Mouse (Mus musculus) erythroblast, embryonic 14.5 days (primary cell): ENCODE results near the gene Zfp280b. TPM values are rescaled to one million over a fixed set of nuclear protein-coding genes. Genes with fewer than 3 reads are reported as not detected.
A peak's percentile ranks its signal among the peaks of the same experiment; 100 is the strongest.

Source experiments
- H3K27me3 ChIP-seq: 2 replicates; pipeline ENCODE4 v1.6.1; 2012; ENCODE audit warnings: inconsistent platforms; ENCODE audit not compliant: control insufficient read depth
- H3K36me3 ChIP-seq: 2 replicates; pipeline ENCODE4 v1.6.1; 2012; ENCODE audit warnings: mild to moderate bottlenecking, inconsistent platforms; ENCODE audit not compliant: control insufficient read depth
- H3K4me1 ChIP-seq: 2 replicates; pipeline ENCODE4 v1.6.1; 2012; ENCODE audit warnings: inconsistent platforms; ENCODE audit not compliant: control insufficient read depth
- H3K4me3 ChIP-seq: replicated peaks from 2 replicates; pipeline ENCODE3; 2012; ENCODE audit warnings: moderate library complexity, mild to moderate bottlenecking, inconsistent platforms
- H3K9me3 ChIP-seq: 2 replicates; pipeline ENCODE4 v1.6.1; 2012; ENCODE audit warnings: low read length, inconsistent platforms, mixed read lengths; ENCODE audit not compliant: control insufficient read depth
- GATA1 ChIP-seq: IDR thresholded peaks from 2 replicates; pipeline ENCODE4 v1.6.1; 2012; ENCODE audit warnings: low read length, inconsistent platforms, mixed read lengths
- TAL1 ChIP-seq: IDR thresholded peaks from 3 replicates; pipeline ENCODE4 v1.6.1; 2012; ENCODE audit warnings: low read length, inconsistent platforms, mixed read lengths
- polyA plus RNA-seq: library from polyadenylated mRNA; stranded (reverse); fragments of >175 nt; gene quantifications from 2 replicates; pipeline ENCODE4 v1.2.3, GENCODE M21; 2012

The Zfp280b gene
- polyA plus RNA-seq, 1 experiment = 0.32 TPM

- Histone ChIP-seq H3K4me3 (no peak overlapping the region), H3K9me3 (no peaks in the 10 kb centered on the region), H3K4me1 (peaks cover 15% of the 10 kb centered on the region), H3K36me3 (no peaks in the 10 kb centered on the region), H3K27me3 (no peaks in the 10 kb centered on the region)
- TF ChIP-seq GATA1 (no peak), TAL1 (no peak)
These were observed 4.5 kb upstream of the Zfp280b start for GRCm38 (mm10) chr10:76028016-76028366.

DNA sequence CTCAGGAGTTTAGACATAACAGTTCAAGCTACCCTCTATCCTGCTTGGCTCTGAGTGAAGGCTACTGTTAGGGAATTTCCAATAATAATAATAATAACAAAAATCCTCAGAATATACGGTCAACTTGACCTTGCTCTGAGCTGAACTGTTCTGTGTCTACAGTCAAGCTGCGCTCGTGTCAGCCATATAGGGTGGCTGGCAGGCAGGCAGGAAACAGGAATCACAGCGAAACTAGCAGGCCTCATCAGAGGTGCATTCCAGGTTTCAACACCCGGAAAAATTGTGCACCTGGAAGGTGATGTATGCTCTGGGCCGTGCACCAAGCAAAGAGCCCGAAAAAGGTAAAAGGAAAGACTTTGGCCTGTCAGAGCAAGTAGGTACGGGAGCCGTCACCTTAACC lies 4.1 kb upstream of the Zfp280b start:
- H3K4me1 ChIP-seq = peaks cover 19% of the 10 kb centered on the region
- no peak overlapping the region for H3K4me3 ChIP-seq

DNA sequence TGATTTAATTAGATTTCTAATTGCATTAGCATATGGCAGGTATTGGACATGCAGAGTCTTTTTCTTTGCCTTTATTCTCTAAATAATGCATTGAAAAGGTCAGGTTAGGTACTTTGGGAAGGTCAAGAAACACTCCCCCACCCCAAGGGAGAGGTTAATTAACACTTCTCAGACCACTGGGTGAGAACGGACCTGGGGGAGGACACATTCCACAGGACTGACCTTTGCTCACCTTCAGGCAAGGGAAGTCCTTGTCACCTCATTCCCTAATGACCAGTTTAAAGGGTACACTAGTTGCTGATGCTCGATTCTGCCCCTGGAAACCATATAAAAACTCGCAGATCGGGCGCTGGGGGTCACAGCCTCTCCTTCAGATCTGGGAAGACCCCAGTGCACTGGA lies 3.2 kb upstream of the Zfp280b start:
- Histone ChIP-seq H3K9me3 (no peaks in the 10 kb centered on the region), H3K4me3 (no peak overlapping the region), H3K4me1 (peaks cover 26% of the 10 kb centered on the region), H3K36me3 (peaks cover 3% of the 10 kb centered on the region), H3K27me3 (no peaks in the 10 kb centered on the region)
- no peak for TF ChIP-seq GATA1
- TF ChIP-seq TAL1 = no peak

More for the DNA sequence above, 4.1 kb upstream of the Zfp280b start:
- Histone ChIP-seq H3K27me3 (no peaks in the 10 kb centered on the region), H3K36me3 (no peaks in the 10 kb centered on the region), H3K9me3 (no peaks in the 10 kb centered on the region)
- TF ChIP-seq GATA1 = no peak
- TF ChIP-seq TAL1 = no peak

DNA sequence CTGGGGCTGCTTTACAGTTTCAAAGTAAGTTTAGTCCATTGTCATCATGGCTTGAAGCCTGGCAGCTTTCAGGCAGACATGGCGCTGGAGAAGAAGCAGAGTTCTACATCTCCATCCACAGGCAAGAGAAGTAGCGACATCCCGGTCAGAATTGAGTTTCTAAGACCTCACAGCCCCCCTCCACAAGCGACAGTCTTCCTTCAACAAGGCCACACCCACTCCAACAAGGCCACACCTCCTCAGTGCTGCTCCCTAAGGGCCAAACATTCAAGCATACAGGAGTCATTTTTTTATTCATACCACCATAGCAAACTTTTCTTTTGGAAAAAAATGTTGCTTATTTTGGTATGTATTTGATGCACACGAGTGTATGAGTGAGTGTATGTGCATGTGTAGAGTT lies 2.0 kb upstream of the Zfp280b start:
- TF ChIP-seq TAL1 (no peak), GATA1 (no peak)
- Histone ChIP-seq H3K36me3 (peaks cover 9% of the 10 kb centered on the region), H3K9me3 (no peaks in the 10 kb centered on the region), H3K4me3 (no peak overlapping the region), H3K4me1 (peaks cover 31% of the 10 kb centered on the region), H3K27me3 (no peaks in the 10 kb centered on the region)

DNA sequence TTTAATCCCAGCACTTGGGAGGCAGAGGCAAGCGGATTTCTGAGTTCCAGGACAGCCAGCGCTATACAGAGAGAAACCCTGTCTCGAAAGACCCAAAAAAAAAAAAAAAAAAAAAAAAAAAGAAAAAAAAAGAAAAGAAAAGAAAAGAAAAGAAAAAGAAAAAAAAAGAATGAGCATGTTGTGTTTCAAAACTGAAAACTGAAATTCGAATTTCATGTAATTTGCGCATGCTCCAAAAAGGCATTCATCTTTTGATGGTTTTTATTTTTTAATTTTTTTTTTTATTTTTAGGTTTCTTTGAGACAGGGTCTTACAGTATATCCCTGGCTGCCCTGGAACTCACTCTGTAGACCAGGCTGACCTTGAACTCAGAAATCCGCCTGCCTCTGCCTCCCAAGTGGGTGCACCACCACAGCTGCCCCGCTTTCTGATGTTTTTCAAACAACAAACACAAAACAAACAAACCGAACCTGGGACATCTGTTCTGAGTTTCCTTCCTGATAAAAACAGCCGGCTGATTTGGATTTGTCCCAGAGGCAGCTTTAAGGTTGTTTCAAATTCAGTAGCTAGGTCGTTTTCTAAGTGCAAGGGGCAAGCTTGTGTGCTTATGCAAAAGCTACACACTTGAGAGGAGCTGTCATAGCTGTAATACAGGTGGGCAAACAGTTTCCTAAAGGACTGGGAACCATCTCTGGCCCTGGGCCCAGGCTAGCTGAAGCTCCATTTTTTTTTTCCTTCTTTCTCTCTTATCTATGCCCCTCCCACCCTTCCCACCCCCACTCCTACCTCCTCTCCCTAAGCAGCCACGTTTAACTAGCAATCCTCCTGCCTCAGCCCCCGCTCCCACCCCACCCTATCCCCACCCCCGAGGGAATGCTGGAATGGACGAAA lies 694 bp upstream of the Zfp280b start:
- H3K27me3 ChIP-seq = no peaks in the 10 kb centered on the region
- 0 out of 2 replicates have a peak, but pooled peaks have one; percentile 29 for TF ChIP-seq GATA1
- no peak for TF ChIP-seq TAL1
- peaks cover 31% of the 10 kb centered on the region for H3K4me1 ChIP-seq
- H3K9me3 ChIP-seq = no peaks in the 10 kb centered on the region
- H3K4me3 ChIP-seq = peak overlapping the region; percentile 96
- peaks cover 15% of the 10 kb centered on the region for H3K36me3 ChIP-seq

GRCm38 (mm10) chr10:76033119-76033455 lies 637 bp downstream of the Zfp280b start:
- Histone ChIP-seq H3K36me3 (peaks cover 27% of the 10 kb centered on the region), H3K4me1 (peaks cover 41% of the 10 kb centered on the region), H3K27me3 (no peaks in the 10 kb centered on the region), H3K4me3 (peak overlapping the region; percentile 96), H3K9me3 (no peaks in the 10 kb centered on the region)
- TF ChIP-seq GATA1 (no peak), TAL1 (no peak)

GRCm38 (mm10) chr10:76034001-76034600 lies 1.7 kb downstream of the Zfp280b start:
- TF ChIP-seq TAL1 (no peak), GATA1 (no peak)
- Histone ChIP-seq H3K9me3 (no peaks in the 10 kb centered on the region), H3K4me3 (peak overlapping the region; percentile 5), H3K36me3 (peaks cover 37% of the 10 kb centered on the region), H3K27me3 (no peaks in the 10 kb centered on the region), H3K4me1 (peaks cover 41% of the 10 kb centered on the region)

- Histone ChIP-seq H3K27me3 (no peaks in the 10 kb centered on the region), H3K36me3 (peaks cover 49% of the 10 kb centered on the region), H3K9me3 (no peaks in the 10 kb centered on the region), H3K4me1 (peaks cover 41% of the 10 kb centered on the region), H3K4me3 (no peak overlapping the region)
- TF ChIP-seq TAL1 (no peak), GATA1 (no peak)
These were observed 2.8 kb downstream of the Zfp280b start for GRCm38 (mm10) chr10:76035277-76035676.

GRCm38 (mm10) chr10:76036962-76037361 lies 4.5 kb downstream of the Zfp280b start:
- Histone ChIP-seq H3K4me3 (no peak overlapping the region), H3K36me3 (peaks cover 63% of the 10 kb centered on the region), H3K4me1 (peaks cover 31% of the 10 kb centered on the region), H3K9me3 (no peaks in the 10 kb centered on the region), H3K27me3 (no peaks in the 10 kb centered on the region)
- TF ChIP-seq TAL1 (no peak), GATA1 (no peak)
